Mouse (Mus musculus): ENCODE data around the gene Hsd11b2.

DNA sequence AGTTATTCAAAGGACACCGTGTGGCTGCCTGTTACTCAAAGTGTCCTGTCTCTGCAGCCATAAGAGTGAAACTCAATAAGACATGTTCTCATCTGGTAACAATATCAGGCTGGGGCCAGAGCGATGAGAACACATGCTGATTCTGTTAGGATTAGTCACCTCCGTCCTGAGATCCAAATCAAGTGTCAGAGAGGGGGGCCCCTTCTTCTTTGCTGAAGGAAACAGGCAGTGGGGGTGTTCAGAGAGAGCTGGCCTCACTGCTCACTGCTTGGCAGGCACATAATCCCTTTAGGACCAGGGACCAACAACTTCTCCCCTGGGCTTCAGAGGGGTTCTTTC is 34.6 kb upstream of the Hsd11b2 start:
- TF ChIP-seq CTCF (conservative IDR thresholded peaks at IDR 0.05; ENCODE audit: low read length) = no peak
- no peak for TF ChIP-seq POU5F1 (IDR thresholded peaks at IDR 0.05; ENCODE audit: borderline replicate concordance, low read length)

All from E14TG2a.4 (cell line).